8 mouse cellular contexts compared by ENCODE assay signal in genomic region chr17:29502669-29503665, GRCm38 (mm10). TPM values are rescaled to one million over a fixed set of nuclear protein-coding genes. Genes with fewer than 3 reads are reported as not detected.
DNase-seq lines count a peak whose midpoint lies in the region; ATAC-seq and TF ChIP-seq lines count a peak whose summit lies in the region.

No protein-coding gene starts in this region.

- H3K4me1 ChIP-seq in kidney, embryonic 15.5 days = peaks cover 13% of the 10 kb centered on the region
- peaks cover 8% of the 10 kb centered on the region for H3K4me1 ChIP-seq in bone marrow, adult 2 months (ENCODE audit: control insufficient read depth, insufficient read depth, low read length)
- H3K4me1 ChIP-seq in heart, postnatal 0 days (ENCODE audit: control insufficient read depth, insufficient read depth) = peaks cover 7% of the 10 kb centered on the region; the same call in 1 of the 2 replicates
- H3K4me1 ChIP-seq in liver, embryonic 15.5 days (replicated peaks) = peaks cover 86% of the 10 kb centered on the region

- peak overlapping the region; percentile 21 for H3K4me3 ChIP-seq in kidney, embryonic 15.5 days (replicated peaks)
- peak overlapping the region; percentile 73 for H3K4me3 ChIP-seq in bone marrow, adult 2 months (replicated peaks; ENCODE audit: control insufficient read depth, low read depth, low read length)
- peak overlapping the region; percentile 26 for H3K4me3 ChIP-seq in heart, postnatal 0 days (ENCODE audit: low read depth, low read length)
- H3K4me3 ChIP-seq in liver, embryonic 15.5 days (replicated peaks) = peak overlapping the region; percentile 29

- H3K36me3 ChIP-seq in kidney, embryonic 15.5 days = no peaks in the 10 kb centered on the region
- no peaks in the 10 kb centered on the region for H3K36me3 ChIP-seq in heart, postnatal 0 days (replicated peaks; ENCODE audit: control insufficient read depth, insufficient read depth, low read length)
- H3K36me3 ChIP-seq in liver, embryonic 15.5 days (replicated peaks) = no peaks in the 10 kb centered on the region

- no peak for DNase-seq in kidney, adult 11 months
- DNase-seq in heart, postnatal 0 days (ENCODE audit: low spot score) = no peak
- no peak for DNase-seq in layer of hippocampus, adult 11-12 months (ENCODE audit: low spot score)
- no peak for DNase-seq in adrenal gland, adult 8-10 months
- DNase-seq in thymus, postnatal 36 days = no peak

- peak overlapping the region; percentile 11; the same call in 1 of the 2 replicates for H3K9ac ChIP-seq in kidney, embryonic 15.5 days
- H3K9ac ChIP-seq in heart, postnatal 0 days (replicated peaks; ENCODE audit: low read depth, low read length) = no peak overlapping the region
- H3K9ac ChIP-seq in liver, embryonic 15.5 days = peak overlapping the region; percentile 52

- no peak; the same call in 1 of the 2 replicates for TF ChIP-seq POLR2A in bone marrow, adult 2 months (IDR thresholded peaks at IDR 0.05; ENCODE audit: borderline replicate concordance, control insufficient read depth, low read depth, low read length)

- H3K27ac ChIP-seq in kidney, embryonic 15.5 days = peak overlapping the region; percentile 33; the same call in 1 of the 2 replicates
- H3K27ac ChIP-seq in bone marrow, adult 2 months (ENCODE audit: control insufficient read depth, insufficient read depth, low read depth, low read length, poor library complexity) = peak overlapping the region; percentile 71
- H3K27ac ChIP-seq in heart, postnatal 0 days (ENCODE audit: low read depth) = no peak overlapping the region
- H3K27ac ChIP-seq in liver, embryonic 15.5 days (replicated peaks) = peak overlapping the region; percentile 96

- no peaks in the 10 kb centered on the region for H3K9me3 ChIP-seq in kidney, embryonic 15.5 days (replicated peaks)
- no peaks in the 10 kb centered on the region for H3K9me3 ChIP-seq in heart, postnatal 0 days (replicated peaks; ENCODE audit: control insufficient read depth, low read length)
- H3K9me3 ChIP-seq in liver, embryonic 15.5 days (replicated peaks) = no peaks in the 10 kb centered on the region

- no peak for TF ChIP-seq EP300 in heart, postnatal 0 days (IDR thresholded peaks at IDR 0.05; ENCODE audit: low read depth)

- peak overlapping the region; percentile 55 for H3K4me2 ChIP-seq in kidney, embryonic 15.5 days
- peak overlapping the region; percentile 56 for H3K4me2 ChIP-seq in heart, postnatal 0 days (ENCODE audit: low read depth, low read length)
- H3K4me2 ChIP-seq in liver, embryonic 15.5 days = peak overlapping the region; percentile 58

- WGBS in kidney, embryonic 15.5 days = 12% methylated on average over 32 of the region's 32 CpGs
- 6% methylated on average over 32 of the region's 32 CpGs for WGBS in bone marrow, adult 2 months
- WGBS in heart, postnatal 0 days = 14% methylated on average over 32 of the region's 32 CpGs
- 8% methylated on average over 32 of the region's 32 CpGs for WGBS in liver, embryonic 15.5 days (ENCODE audit: insufficient replicate concordance)

- ATAC-seq in kidney, embryonic 15.5 days (replicated peaks; ENCODE audit: low FRiP score) = no peak
- ATAC-seq in heart, postnatal 0 days (ENCODE audit: insufficient read depth, low read depth) = no peak; the same call in 1 of the 2 replicates
- no peak for ATAC-seq in liver, embryonic 15.5 days (ENCODE audit: insufficient read depth)

- no peaks in the 10 kb centered on the region for H3K27me3 ChIP-seq in kidney, embryonic 15.5 days
- H3K27me3 ChIP-seq in heart, postnatal 0 days (ENCODE audit: control insufficient read depth, insufficient read depth, low read length) = no peaks in the 10 kb centered on the region
- H3K27me3 ChIP-seq in liver, embryonic 15.5 days = no peaks in the 10 kb centered on the region

- TF ChIP-seq CTCF in bone marrow, adult 2 months (IDR thresholded peaks at IDR 0.05; ENCODE audit: control insufficient read depth, insufficient read depth, low read length) = no peak
- no peak for TF ChIP-seq CTCF in heart, postnatal 0 days (IDR thresholded peaks at IDR 0.05; ENCODE audit: low read depth)

RNA-seq across cellular contexts. Expression of gene Pim1, which starts 12.4 kb away (rescaled TPM):
- polyA plus RNA-seq in kidney, embryonic 15.5 days (2015; fragmentation: Nextera tagmentation; extraction: Ambion mirVana) = 17.8 and 17.9 TPM in 2 replicates
- polyA plus RNA-seq in bone marrow, adult 2 months (2011; ENCODE audit: insufficient read depth, insufficient read length, low replicate concordance, missing spikeins) = 172 and 208 TPM in 2 replicates
- total RNA-seq in heart, postnatal 0 days (2014; rRNA removed; ENCODE audit: low replicate concordance) = 58.4 and 81.0 TPM in 2 replicates
- polyA plus RNA-seq in heart, postnatal 0 days (2015; fragmentation: Nextera tagmentation; extraction: Ambion mirVana) = 28.6 and 29.2 TPM in 2 replicates
- 93.3 and 93.5 TPM in 2 replicates for polyA plus RNA-seq in liver, embryonic 15.5 days (2015; fragmentation: Nextera tagmentation; extraction: Ambion mirVana)
- total RNA-seq in adrenal gland, adult 8-10 months (2022) = 100 to 1,000 TPM in 1 of 4 experiments, 10 to 100 TPM in 3; 55.1 to 168 (median 83.0) TPM

RNA-seq across cellular contexts. Expression of gene Gm17657, which starts 46.5 kb away (rescaled TPM):
- not detected in 2 replicates for polyA plus RNA-seq in kidney, embryonic 15.5 days (2015; fragmentation: Nextera tagmentation; extraction: Ambion mirVana)
- polyA plus RNA-seq in bone marrow, adult 2 months (2011; ENCODE audit: insufficient read depth, insufficient read length, low replicate concordance, missing spikeins) = 0.65 TPM in 1 of 2 replicates, not detected in the other
- not detected in 2 replicates for total RNA-seq in heart, postnatal 0 days (2014; rRNA removed; ENCODE audit: low replicate concordance)
- polyA plus RNA-seq in heart, postnatal 0 days (2015; fragmentation: Nextera tagmentation; extraction: Ambion mirVana) = not detected in 2 replicates
- polyA plus RNA-seq in liver, embryonic 15.5 days (2015; fragmentation: Nextera tagmentation; extraction: Ambion mirVana) = not detected in 2 replicates
- not detected for total RNA-seq in adrenal gland, adult 8-10 months (2022)

RNA-seq across cellular contexts. Expression of gene Tbc1d22b, which starts 46.6 kb away (rescaled TPM):
- polyA plus RNA-seq in kidney, embryonic 15.5 days (2015; fragmentation: Nextera tagmentation; extraction: Ambion mirVana) = 16.7 and 19.3 TPM in 2 replicates
- 4.1 and 9.9 TPM in 2 replicates for polyA plus RNA-seq in bone marrow, adult 2 months (2011; ENCODE audit: insufficient read depth, insufficient read length, low replicate concordance, missing spikeins)
- total RNA-seq in heart, postnatal 0 days (2014; rRNA removed; ENCODE audit: low replicate concordance) = 7.0 and 8.0 TPM in 2 replicates
- 5.3 and 5.5 TPM in 2 replicates for polyA plus RNA-seq in heart, postnatal 0 days (2015; fragmentation: Nextera tagmentation; extraction: Ambion mirVana)
- 2.9 and 3.3 TPM in 2 replicates for polyA plus RNA-seq in liver, embryonic 15.5 days (2015; fragmentation: Nextera tagmentation; extraction: Ambion mirVana)
- 10 to 100 TPM; 23.9 to 40.4 (median 32.0) TPM for total RNA-seq in adrenal gland, adult 8-10 months (2022)

RNA-seq across cellular contexts. Expression of gene Tmem217, which starts 49.2 kb away (rescaled TPM):
- polyA plus RNA-seq in kidney, embryonic 15.5 days (2015; fragmentation: Nextera tagmentation; extraction: Ambion mirVana) = 0.80 and 1.2 TPM in 2 replicates
- not detected in 2 replicates for polyA plus RNA-seq in bone marrow, adult 2 months (2011; ENCODE audit: insufficient read depth, insufficient read length, low replicate concordance, missing spikeins)
- total RNA-seq in heart, postnatal 0 days (2014; rRNA removed; ENCODE audit: low replicate concordance) = not detected in 2 replicates
- 0.23 and 0.45 TPM in 2 replicates for polyA plus RNA-seq in heart, postnatal 0 days (2015; fragmentation: Nextera tagmentation; extraction: Ambion mirVana)
- polyA plus RNA-seq in liver, embryonic 15.5 days (2015; fragmentation: Nextera tagmentation; extraction: Ambion mirVana) = 0.10 and 0.23 TPM in 2 replicates
- total RNA-seq in adrenal gland, adult 8-10 months (2022) = under 1 TPM in 1 of 4 experiments, not detected in 3; 0.26 TPM

Comparison
In these comparisons a context has a peak if more than half of its experiments do, and no peak if none do; other contexts are left out.
1. H3K4me3 ChIP-seq: peak in every context shown above with its lines; median percentile 73 in bone marrow, adult 2 months; 29 in liver, embryonic 15.5 days; 26 in heart, postnatal 0 days; 21 in kidney, embryonic 15.5 days.